Mouse (Mus musculus) adrenal gland, postnatal 25 days (tissue): ENCODE measurements around the gene Dhx35. TPM values are rescaled to one million over a fixed set of nuclear protein-coding genes. Genes with fewer than 3 reads are reported as not detected.

Source experiments
- DNase-seq: peaks from one replicate; pipeline ENCODE4 v3.0.0; 2021; ENCODE audit warnings: mixed read lengths
- total RNA-seq: library from RNA; stranded (reverse); gene quantifications from 2 replicates; pipeline ENCODE4 v1.2.3, GENCODE M21; 2021

The Dhx35 gene
- total RNA-seq, 1 experiment from 2014 or later = 15.3 TPM

DNA sequence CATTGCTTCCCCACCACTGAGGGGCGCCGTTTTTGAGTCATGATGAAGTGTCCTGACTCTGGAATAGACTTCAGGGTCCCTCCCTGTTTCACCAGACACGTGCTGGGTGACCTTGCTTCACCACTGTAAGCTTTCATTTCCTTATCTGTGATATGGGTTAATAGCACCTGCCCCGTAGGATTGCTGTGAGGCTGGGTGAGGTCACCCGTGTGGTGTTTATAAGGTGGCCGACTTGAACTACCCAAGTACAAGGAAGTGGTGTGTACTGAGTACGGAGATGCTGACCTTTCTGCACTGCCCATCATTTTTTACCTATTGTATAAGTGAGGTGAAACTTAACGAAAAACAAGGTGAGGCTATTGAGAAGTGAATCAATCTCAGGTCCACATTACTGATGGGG is 9.0 kb downstream of the Dhx35 start:
- DNase-seq = no peak

DNA sequence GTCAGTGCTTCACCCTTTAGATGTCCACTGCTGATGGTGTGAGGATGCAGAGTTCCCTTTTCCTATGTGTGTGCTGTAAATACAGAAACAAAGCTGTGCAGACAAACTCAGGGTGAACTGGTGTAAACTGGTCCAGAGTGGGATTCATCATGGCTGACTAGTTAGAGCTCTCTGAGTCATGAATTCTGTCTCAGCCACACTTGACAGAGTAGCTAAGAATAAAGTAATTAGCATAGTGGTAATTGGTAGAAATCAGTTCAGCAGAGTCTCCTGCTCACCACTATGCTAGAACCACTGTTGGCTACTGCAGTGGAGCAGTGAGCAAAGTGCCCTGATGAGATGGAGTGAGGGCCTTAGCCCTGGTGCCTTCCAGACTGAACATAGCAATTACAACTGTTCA is 21.1 kb downstream of the Dhx35 start:
- no peak for DNase-seq

DNA sequence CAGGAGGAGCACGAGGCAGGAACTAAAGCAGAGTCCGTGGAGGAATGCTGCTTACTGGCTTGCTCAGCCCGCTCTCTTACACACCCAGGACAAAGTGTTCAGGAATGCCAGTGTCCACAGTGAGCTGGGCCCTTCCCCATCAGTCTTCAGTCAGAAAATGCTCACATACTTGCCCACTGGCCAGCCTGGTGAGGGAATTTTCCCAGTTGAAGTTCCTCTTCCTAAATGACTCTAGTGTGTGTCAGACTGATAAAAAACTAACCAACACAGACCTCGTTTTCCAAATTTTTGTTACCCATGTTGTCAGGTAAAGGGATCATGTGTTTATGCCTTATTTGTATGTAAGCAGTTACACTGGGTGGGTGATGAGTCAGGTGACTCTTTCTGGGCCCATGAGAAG is 21.6 kb downstream of the Dhx35 start:
- no peak for DNase-seq

DNA sequence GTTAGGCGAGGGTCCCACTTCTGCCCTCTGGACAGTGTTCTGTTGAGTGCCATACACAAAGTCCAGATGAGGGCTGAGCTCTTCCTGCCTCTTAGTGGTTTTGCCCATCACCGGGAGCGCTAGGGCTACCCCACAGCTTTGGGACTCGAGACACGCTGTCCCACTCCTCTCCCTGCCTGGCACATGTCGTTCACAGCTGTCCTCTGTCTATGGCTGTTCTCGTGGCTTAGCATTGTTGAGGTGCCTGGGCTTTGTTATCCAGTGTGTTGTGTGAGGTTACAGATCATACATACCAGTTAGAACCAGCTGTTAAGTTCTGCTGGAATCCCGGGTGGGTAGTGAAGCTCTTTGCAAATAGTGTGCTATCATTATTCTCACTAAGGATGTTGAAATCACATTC is 23.1 kb downstream of the Dhx35 start:
- no peak for DNase-seq

DNA sequence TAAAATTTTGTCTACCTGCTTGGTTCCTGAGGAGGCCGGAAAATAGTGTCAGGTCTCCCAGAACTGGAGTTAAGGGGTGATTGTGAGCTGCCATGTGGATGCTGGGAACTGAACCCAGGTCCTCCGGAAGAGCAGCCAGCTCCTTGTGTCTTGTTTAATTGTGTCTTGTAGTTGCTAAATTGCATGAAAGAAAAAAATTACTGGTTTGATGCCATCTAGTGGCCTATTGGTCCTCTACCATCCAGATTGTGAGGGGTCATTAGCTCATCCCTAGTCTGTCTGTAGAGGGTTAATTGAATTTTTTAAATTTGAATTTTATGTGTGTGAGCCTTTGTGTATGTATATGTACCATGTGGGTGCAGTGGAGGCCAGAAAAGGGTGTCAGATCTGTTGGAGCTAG is 33.5 kb downstream of the Dhx35 start:
- DNase-seq = no peak

DNA sequence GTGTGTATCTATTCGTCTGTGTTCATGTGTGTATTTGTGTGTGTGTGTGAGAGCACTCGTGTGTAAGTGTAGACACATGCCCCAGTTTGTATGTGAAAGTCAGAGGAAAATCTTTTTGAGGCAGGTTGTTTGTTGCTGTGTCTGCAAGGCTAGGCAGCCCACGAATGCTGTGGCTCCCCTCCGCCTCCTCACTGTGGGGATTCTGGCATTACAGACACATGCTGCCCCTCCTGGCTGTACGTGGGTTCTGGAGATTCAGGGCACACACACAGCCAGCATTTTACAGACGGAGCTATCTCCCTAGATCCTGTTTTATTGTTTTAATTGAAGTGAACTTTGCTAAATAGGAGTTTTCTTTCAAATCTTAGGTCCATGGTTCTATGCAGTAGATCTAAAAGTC is 35.1 kb downstream of the Dhx35 start:
- no peak for DNase-seq

DNA sequence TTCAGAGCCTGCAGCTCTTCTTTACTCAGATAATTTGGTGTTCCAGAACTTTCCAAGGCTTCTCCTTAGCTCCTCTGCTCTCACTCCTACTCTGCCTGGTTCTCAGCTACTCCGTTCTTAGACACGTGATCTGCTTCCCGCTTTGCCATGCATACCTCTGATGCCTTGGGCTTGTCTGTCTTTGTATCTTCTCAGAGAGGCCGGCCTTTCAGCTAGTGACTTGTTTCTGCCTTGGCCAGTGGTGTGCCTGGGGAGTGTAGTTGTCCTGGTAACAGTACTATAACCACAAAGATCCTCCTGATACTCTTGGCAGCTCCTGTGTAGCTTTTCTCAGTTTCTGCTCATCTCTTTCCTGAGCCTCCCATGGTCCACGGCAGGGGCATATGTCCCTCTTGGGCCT is 38.6 kb downstream of the Dhx35 start:
- DNase-seq = no peak

DNA sequence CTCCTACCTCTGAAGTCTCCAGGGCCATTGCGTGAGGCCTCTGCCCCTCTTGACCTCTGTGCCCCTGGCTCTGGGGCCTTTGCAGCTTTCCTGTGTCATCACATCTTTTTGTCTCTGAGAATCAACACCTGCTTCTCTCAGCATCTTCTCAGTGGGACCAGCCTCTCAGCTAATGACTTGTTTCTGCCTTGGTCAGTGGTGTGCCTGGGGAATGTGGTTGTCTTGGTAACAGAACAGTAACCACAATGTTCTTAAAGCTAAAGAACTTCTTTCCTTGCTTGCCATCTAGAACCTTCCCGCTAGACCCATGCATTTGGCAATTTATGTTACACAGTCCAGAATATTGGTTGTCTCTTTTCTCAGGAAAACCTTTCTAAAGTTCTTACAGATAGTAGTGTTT is 39.0 kb downstream of the Dhx35 start:
- no peak for DNase-seq

DNA sequence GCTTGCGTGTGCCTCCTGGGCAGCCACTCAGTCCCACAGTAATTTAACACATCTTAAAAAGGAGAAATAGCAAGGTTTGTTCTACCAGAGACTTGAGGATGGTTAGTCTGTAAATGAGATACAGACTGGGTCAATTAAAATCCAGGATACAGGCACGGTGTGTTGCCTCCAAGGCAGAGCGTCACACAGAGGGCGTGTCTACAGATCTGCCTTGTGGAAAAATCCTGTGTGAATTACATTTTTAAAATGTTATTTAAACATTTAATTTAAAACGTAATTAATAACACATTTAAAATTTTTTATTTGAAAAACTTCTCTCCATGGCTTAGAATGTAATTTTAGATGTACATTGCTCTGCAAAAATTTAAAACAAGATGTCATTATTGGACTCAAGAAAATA is 48.7 kb downstream of the Dhx35 start:
- no peak for DNase-seq

DNA sequence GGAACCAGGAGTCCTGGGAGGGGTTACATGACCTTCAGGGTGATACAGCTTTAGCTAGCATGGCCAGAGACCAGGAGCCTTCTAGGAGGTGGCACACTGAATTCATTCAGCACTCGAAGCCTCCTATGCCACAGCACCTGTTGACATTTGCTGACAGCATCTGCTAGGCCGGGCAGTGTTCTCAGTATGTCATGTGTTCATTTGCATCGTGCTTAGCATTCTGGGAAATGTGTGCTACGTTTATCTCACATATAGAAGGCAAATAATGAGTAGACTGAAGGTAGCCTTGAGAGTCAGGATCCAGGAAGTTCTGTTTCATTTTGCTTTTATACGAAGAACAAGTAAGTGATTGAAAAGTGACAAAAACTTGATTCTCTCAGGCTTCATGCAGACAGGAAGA is 50.4 kb downstream of the Dhx35 start:
- no peak for DNase-seq

DNA sequence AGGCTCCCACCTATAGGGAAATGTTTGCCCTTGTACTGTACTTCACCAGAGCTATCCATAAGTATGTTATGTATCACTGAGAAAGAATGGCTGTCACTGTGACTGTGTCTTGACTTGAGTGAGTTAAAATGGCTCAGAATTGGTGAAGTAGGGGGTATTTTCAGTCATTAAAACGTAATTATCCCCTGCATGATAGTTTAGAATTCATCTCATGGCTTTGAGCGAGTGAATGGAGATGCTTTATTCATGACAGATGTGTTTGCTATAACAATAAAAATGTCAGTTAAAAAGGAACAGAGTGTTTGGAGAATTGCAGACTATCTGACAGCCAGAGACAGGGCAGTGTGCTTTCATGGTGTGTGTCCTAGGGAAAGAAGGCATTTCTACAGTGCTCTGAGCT is 51.6 kb downstream of the Dhx35 start:
- DNase-seq = no peak

DNA sequence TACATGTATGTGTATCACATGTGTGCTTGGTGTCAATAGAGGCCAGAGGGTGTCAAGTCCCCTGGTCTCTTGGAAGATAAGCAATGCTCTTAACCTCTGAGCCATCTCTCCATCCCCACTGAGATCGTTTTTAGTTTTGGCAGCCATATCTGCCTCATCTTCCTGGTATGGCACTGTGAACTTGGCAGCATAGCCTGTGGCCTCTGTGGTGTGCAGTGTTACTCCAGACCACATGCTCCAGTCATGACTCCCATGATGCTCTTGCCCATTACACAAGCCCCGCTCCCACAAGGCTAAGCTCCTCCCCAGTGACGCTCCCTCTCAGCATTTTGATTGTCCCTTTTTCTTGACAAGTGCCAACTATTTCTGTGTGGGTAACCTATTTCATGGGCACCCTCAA is 53.4 kb downstream of the Dhx35 start:
- no peak for DNase-seq

DNA sequence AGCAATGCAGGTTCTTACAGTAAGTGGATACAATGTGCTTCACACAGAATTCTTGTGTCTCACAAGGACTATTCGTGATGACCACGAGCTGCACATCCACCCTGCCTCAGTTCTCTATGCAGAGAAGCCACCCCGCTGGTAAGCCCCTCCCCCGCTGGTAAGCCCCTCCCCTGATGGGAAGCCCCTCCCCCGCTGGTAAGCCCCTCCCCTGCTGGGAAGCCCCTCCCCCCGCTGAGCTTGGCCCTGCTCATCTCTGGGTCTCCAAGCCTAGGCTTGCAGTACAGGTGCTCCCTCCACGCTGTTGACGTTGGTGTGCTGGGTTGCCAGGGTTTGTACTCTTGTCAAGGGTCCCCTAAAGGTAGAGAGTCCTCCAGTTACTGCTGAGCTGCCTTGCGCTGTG is 54.8 kb downstream of the Dhx35 start:
- no peak for DNase-seq

DNA sequence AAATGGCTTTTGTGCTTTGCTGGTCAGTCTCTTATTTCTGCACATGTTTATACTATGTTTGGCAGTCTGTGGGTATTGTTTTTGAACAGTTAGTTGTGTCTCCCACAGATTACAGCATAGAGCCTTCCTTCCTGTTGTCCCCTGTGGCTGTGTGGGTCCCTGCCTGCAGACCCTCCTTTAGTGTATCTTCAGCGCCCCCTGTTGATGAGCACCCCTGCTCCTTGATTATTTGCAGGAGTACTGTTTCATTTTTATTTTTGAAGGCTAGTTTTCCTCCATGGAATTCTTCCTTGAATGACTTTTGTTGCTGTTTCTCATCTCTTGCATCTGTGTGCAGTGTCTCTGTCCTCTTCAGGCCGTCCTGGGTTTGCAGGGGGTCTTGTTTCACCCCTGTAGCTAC is 58.0 kb downstream of the Dhx35 start:
- peak; percentile 55 for DNase-seq

DNA sequence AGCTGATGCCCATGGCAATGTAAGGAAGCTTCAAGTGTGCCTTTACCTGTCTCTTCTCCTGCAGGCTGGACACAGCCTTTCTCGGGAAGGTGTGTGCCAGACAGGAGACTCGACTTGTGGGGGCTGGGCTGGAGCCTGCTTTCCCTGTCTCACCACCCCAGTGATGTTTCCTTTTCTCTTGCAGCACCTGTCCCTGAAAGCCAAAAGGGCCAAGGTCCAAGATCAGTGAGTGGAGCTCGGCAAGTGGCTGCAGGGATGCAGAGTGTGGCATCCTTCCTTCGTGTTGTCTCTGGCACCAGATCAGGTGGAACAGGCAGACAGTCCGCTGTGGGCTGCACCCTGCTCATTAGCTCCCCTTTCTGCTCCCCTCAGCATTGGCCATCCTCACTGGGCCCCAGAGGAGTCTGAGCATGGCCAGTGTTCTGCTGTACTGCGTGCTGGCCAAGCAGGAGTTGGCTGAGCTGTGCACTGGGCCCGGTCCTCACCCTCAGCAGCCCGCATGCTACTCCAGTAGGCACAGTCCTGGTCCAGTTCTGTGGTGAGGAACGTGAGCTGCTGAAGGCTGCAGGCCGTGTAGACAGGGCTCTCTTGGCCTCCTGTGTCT is 62.4 kb downstream of the Dhx35 start:
- DNase-seq = no peak

DNA sequence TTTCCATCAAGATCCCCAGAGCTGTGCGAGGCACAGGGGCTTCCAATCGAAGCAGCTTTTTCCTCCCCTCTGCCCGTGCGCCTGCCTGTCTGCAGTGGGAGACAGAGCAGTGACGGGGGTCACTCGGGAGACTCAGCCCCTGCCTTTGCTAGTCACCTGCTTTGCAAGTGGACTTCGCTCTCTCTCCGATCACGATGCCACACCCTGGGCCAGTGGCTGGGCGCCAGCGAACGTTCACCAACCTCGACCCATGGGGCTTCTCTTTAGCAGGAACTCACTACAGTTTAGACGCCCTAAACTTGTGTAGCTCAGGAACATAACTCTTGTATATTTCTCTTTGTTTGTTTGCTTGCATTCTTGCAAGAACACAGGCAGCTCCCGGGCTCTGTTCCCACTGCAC is 63.0 kb downstream of the Dhx35 start:
- DNase-seq = no peak

DNA sequence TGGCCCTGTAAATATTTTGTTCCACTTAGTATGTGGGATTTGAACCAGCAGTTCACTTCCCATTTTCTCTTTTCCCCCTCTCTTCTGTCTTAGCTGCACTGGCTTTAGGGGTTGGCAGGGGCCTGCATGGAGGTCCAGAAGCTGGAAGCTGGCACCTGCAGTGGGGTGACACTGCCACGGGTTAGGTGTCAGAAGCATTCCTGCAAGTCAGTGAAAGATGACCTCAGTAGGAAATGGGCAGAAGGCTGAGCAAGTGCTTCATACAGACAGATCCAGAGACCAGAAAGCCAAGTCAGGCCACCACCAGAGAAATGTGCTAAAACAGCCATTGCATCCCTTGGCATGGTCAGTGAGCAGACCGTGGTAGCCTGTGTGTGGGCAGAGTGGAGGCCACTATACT is 66.5 kb downstream of the Dhx35 start:
- no peak for DNase-seq

DNA sequence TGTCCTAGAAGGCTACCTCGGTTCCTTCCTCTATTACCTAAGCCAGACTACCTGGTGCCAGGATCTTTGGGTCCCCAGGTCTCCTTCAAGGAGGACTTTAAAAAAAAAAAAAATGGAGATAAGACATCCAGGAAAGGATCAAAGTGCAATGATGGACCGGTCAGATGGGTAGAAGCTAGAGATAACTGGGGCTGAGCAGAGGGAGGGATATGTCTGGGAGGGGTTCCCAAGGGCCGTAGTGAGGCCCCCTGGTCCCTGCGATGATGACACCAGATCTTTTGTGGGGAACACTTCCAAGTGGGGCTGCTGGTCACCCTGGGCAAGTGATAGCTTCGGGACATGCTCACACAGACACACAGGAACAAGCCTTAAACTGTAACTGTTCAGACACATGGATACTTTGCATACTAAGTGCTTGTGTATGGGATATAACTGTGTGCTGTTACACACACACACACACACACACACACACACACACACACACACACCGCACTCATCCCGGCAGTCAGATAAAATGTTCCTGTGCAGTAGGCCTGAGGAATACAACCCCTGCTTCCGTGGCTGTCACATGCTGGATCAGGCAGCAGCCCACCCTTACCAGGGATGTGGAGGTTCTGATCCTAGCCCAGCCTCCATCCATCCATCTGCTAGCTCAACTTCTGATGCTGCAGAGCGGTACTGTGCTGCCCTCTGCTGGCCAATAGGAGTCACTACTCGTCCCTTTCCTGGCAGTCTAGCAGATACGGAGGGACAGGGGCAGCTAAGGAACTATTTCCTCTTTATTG is 68.9 kb downstream of the Dhx35 start:
- peak; percentile 49 for DNase-seq

DNA sequence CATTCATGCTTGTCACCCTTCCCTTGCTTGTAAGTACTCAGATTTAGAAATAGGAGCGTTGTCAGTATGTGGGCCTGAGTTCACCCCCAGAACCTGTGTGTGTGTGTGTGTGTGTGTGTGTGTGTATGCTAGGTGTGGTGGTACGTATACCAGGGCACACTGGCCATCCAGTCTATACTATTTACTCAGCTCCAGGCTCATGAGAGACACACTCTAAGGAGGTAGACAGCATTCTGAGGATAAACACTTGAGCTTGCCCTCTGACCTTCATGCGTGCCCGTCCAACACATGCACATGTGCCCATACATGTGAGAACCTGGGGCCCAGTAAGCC is 69.5 kb downstream of the Dhx35 start:
- DNase-seq = no peak

DNA sequence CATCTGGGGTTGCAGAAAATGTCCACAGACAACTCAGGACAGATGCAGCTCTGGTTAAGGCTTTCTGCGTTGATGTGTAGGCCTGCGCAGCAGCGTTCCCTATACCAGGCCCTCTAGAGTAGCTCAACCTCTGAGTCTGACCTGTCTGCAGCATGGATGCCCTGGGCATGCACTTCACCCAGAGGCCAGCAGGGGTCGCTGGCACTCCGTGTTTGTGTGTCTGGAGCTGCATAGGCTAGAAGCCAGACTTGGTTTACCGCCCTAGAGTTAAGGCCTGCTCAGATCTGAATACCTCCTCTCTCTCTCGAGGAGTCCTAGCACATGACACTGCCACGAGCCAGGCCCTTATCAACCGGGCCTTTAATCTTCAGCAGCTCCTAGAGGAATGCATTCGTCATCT is 70.8 kb downstream of the Dhx35 start:
- peak; percentile 78 for DNase-seq

DNA sequence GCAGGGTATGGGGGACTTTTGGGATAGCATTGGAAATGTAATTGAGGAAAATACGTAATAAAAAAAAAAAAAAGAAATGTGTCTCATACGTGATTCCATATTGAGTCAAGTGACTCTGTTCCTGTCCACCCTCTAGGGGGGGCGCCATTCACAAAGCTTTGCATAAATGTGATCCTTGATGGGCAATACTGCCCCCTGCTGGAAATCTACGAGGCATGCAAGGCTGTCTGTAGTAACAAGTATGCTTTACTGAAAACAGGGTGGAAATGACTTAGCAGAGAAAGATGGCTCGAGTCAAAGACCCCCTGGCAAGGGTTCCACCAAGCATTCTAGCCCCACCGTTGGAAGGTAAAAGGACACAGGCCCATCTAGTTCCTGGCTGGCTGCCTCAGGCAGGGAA is 92.0 kb downstream of the Dhx35 start:
- DNase-seq = peak; percentile 13

DNA sequence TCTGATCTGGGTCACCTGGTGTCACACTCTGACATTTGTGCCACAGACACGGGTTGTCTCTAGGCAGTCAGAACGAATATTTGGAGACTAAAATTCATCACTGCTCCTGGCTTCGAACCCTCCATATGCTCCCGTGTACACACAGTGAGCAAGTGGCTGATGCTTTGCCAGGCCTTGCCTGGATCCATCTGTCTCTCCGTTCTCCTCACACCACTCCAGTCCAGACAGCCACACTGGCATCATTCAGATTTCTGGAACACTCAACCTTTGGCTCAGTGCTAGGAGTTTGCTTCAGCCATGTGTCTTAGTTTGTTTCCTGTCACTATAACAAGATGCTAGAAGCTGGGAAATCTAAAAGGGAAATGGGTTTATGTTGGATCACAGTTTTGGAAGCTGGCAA is 93.9 kb downstream of the Dhx35 start:
- DNase-seq = no peak

DNA sequence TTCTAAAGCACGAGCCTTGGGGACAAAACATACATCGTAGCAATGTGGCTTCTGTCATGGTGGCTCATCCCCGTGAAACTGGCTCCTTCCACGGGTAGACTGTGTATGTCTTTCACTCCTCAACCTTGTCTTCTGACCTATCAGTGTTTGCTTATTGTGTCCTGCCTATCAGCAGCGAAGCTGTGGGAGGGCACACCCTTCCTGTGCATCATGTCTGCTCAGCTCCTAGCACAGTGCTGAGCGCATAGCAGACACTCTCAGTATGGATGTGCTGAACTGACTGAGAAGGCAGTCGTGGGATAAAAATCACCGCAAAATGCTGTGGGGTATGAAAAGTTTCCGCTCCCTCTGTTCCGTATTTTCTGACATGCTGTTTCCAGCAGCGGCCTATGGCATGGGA is 94.6 kb downstream of the Dhx35 start:
- DNase-seq = no peak

DNA sequence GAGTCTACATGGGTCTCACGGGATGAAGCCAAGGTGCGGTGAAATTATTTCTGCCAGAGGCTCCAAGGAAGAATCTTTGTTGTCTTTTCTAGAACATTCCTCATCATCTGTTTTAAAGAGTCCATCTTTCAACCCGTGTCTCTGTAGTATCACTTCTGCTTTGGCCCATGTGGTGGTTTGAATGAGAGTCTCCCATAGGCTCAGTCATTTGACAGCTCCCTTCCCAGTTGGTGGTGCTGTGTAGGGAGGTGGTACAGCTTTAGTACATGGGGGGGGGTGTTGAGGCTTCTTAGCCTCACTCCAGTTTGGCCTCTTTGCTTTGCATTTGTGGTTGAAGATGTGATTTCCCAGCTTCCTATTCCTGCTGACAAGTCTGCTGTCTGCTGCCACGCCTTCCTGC is 96.7 kb downstream of the Dhx35 start:
- DNase-seq = no peak
